Mouse (Mus musculus) ES-E14 (cell line): Measurements from ENCODE around the gene Nxpe3.

Source experiments
- HCFC1 ChIP-seq: IDR thresholded peaks from 2 replicates; pipeline ENCODE4 v1.6.1; 2012; ENCODE audit warnings: low read length, inconsistent platforms, borderline replicate concordance; ENCODE audit not compliant: insufficient read depth
- MAFK ChIP-seq: IDR thresholded peaks from 2 replicates; pipeline ENCODE4 v1.6.1; 2014; ENCODE audit warnings: mild to moderate bottlenecking, low read depth, low read length, inconsistent platforms; ENCODE audit not compliant: insufficient read depth

DNA sequence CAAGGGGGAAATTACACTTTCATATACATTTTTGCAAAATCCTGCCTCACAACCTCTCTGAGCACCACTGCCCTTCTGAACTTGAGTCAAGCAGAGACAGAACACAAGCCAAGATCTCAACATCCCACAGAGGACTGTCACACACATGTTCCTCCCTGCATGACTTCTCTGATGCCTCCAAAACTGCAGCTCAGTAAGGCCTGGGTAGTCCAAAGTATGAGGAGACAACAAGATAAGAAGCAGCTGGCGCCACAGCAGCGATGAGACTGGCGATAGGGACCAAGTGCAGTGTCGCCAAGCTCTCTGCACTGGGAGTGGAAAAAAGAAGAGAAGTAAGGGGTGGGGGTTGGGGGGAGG lies 571 bp downstream of the Nxpe3 start:
- no peak for TF ChIP-seq HCFC1
- TF ChIP-seq MAFK = no peak
